Mouse (Mus musculus) testis, postnatal 10 days (tissue): Measurements from ENCODE around the gene Gm17654.
"Not testable (repeated sequence)": the region's sequence is repeated elsewhere in the genome, so short reads cannot be mapped to it uniquely, and the experiment has no call there.

Source experiments
- DNase-seq: peaks from one replicate; pipeline ENCODE4 v3.0.0; 2021; ENCODE audit warnings: low spot score

The Gm17654 gene

DNA sequence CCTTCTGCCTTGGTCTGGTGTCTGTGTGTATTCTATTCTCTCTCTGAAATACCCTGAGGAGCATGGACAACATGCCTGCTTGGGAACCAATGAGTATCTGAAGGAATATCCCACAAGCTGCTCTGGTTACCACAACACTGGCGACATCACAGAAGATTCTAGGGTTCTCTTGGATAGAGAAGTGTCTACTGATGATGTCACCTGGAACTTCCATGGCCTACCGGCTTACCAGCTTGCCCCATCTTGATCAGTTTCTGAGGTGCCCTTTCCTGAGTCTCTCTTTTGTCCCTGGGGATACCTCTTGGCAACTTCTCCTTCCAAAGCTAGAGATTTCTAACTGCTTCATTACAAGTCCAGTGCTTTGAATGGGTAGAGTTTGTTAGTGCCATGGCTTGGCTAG lies at the start of gene Gm17654:
TSS of gene Gm17654 (minus strand) at position 101 of the 400 bp plus-strand sequence.
- DNase-seq = not testable (repeated sequence)

DNA sequence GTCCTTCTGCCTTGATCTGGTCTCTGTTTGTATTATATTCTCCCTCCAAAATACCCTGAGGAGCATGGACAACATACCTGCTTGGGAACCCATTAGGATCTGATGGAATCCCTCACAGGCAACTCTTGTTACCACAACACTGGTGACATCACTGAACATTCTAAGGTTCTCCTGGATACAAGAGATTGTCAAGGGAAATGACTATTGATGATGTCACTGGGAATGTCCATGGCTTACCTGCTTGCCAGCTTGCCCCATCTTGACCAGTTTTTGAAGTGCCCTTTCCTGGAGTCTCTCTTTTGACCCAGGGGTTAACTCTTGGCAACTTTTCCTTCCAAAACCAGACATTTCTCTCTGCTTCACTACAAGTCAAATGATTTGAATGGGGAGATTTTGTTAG lies 29.0 kb upstream of the Gm17654 start, which contains the start of gene Gm10375:
TSS of gene Gm10375 (minus strand) at position 101 of the 400 bp plus-strand sequence.
- not testable (repeated sequence) for DNase-seq

DNA sequence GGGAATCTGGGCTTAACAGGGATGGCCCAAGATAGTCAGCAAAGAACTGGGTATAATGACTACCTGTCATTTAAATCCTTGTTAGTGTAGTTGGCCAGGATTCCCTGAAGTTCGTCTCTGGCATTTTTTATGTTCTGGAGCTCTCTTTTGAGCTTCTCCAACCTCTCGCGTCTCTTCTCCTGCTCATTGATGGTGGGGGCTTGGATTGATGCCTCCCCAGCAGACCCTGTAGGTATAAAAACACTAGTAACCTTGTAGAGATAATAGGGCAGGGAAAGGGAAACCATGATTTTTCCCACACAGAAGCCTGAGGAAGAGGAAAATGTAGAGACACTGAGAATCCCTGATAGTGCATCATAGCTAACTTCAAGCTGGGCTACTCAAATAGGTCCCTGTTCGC lies 977 bp downstream of the Gm17654 start:
- DNase-seq = peak; percentile 36

DNA sequence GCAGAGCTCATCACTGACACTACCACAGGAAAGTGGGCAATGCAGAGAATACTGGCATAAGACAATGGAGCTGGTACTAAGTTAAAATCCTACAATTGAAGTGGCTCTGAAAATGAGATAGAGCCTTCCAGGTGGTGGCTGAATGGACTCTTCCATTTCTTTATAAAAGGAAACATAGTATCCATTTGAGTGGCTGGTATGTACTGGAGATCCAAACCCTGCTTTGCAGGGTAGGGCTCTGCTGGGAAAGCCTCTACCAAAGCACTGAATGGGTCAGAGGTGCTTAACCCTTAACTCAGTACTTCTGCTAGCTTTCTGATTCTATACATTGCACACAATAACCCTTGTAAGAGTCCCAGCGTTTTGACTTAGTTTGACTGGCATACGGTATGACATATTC lies 26.7 kb downstream of the Gm17654 start:
- peak; percentile 37 for DNase-seq

DNA sequence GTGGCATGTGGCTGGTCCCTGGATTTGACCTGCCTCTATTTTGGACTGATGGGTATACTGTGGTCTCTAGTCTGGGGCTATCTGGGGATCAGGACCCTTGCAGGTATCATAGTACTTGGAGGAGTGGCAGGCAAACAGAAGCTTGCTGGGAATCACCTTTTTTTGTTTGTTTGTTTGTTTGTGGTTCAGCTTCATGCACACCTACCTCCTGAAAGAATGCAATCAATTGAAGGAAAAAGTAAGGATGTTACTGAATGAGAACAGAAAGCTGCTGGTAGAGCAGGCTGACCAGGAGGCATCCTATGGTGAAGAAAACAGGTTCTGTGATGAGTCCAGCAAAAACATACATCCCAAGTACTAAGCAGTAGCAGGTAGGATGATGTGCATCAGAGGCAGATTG lies 32.7 kb downstream of the Gm17654 start:
- not testable (repeated sequence) for DNase-seq

DNA sequence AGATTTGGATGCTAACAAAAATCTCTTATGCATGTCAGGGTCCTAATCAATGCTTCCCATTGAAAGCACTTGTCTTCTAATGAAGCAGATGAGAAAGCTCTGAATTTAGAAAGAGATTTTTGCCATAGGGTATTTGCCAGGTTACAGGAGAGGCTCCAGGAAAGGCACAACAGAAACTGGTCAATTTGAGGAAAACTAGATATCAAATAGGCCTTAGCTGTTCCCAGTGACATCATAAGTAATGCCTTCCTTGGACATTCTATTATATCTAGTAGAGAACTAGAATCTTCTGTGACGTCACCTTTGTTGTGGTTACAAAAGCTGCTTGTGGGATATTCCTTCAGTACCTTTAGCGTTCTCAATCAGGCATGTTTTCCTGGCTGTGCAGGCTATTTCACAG lies 35.7 kb downstream of the Gm17654 start, which contains the start of gene Gm5799:
TSS of gene Gm5799 (plus strand) at position 301 of the 400 bp plus-strand sequence.
- not testable (repeated sequence) for DNase-seq

DNA sequence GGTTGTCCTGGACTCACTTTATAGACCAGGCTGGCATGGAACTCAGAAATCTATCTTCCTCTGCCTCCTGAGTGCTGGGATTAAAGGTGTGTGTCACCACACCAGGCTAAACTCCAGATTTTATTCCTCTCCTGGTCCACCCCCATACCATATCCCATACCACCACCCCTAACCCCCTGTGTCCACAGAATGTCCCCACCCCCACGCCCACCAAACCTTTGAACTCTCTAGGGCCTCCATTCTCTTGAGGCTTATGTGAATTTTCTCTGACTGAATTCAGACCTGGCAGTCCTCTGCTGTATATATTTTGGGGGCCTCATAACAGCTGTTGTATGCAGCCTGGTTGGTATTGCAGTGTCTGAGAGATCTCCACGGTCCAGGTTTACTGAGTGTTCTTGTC lies 40.8 kb downstream of the Gm17654 start:
- peak; percentile 64 for DNase-seq

DNA sequence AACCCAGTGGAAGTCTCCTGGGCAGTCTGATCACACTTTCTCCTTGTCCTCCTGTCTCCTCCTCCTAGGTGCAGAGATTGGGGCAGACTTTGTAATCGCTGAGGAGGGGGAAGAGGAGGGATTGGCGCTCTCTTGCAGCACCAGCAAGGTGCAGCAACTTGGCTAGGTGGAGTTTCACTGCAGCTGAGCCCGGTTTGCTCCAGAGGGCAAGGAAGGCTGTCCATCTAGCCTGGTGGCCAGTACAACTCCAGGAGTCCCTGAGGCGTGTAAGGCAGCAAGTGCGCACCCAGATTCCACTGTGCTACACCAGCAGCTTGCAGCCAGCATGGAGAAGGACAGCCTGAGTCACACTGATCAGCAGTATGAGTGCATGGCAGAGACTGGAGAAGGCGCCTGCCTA lies 46.6 kb downstream of the Gm17654 start:
- peak; percentile 52 for DNase-seq

DNA sequence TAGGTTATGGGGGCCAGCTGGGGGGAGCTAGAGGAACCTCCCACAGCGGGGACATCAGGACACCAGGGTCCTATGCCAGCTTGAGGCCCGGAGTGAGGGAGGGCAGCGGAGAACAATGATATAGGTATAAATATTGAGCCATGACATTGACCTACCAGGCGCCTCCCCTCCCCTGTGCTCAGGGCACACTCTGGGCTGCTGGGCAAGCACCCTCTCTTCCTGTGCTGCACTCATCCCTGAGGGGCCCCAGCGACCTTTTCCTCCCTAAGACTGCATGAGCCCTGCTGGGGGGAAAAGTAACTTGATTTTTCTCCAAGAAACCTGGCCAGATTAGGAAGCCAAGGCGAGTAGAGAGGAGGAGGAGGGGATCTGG lies 46.9 kb downstream of the Gm17654 start:
- DNase-seq = not testable (repeated sequence)

DNA sequence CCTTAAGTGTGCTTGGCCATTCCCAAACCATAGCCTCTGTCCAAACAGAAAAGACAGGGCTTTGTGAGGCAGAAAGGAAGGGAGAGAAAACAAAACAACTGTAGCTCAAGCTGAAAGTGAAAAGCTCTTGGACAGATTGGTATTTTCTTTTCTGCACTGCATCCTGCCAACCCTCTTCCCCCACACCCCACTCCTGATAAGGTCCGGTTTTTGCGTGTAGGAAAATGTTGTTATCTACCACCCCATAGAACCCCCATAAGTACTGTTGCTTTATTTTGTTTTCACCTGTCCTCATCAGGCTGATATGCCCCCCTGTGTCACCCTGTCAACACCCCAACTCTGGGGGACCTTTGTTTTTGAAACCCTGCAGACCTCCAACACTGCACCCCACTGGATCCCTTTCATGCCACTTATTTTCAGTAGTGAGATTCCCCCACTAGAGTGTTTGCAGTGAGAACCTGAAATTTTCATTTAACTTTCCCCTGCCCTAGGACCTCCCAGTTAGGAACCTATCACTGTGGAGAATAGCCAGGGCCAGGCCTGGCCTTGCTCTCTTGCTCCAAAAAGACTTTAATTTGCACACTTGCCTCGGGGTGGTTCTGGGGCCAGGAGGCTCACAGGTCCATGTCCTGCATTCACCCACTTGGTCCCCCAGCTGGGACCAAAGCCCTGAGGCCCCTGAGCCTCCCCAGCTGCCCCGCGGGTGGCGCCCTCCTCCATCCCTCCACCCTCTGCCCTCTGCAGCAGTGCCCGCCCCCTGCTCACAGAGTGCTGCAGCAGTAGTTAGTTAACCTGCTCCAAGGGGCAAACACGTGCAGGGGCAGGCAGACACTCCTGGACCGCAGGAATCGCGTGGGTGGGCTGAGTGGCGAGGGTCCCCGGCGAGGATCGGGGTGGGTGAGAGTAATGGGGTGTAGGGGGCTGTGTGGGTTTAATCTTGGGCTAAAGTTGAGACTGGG lies 47.6 kb downstream of the Gm17654 start:
- DNase-seq = peak; percentile 41
